Mouse (Mus musculus): ENCODE measurements around the gene Synpo2.

The Synpo2 gene

GRCm38 (mm10) chr3:123088284-123088683 is 147.7 kb downstream of the Synpo2 start:
- no peak for DNase-seq

GRCm38 (mm10) chr3:123085871-123086501 is 150.0 kb downstream of the Synpo2 start:
- no peak for DNase-seq

GRCm38 (mm10) chr3:123081665-123082064 is 154.3 kb downstream of the Synpo2 start:
- no peak for DNase-seq

GRCm38 (mm10) chr3:123080943-123081342 is 155.0 kb downstream of the Synpo2 start:
- DNase-seq: no peak

GRCm38 (mm10) chr3:123080017-123080725 is 155.8 kb downstream of the Synpo2 start:
- DNase-seq: no peak

GRCm38 (mm10) chr3:123075759-123076158 is 160.2 kb downstream of the Synpo2 start:
- DNase-seq: no peak

- no peak for DNase-seq
Observed at GRCm38 (mm10) chr3:123075034-123075433, 160.9 kb downstream of the Synpo2 start.

- no peak for DNase-seq
Observed at GRCm38 (mm10) chr3:123073351-123073750, 162.6 kb downstream of the Synpo2 start.

GRCm38 (mm10) chr3:123072472-123072871 is 163.5 kb downstream of the Synpo2 start:
- DNase-seq: no peak

- DNase-seq: no peak
Observed at GRCm38 (mm10) chr3:123070996-123071395, 165.0 kb downstream of the Synpo2 start.

GRCm38 (mm10) chr3:123066836-123067235 is 169.1 kb downstream of the Synpo2 start:
- no peak for DNase-seq

GRCm38 (mm10) chr3:123065466-123065865 is 170.5 kb downstream of the Synpo2 start:
- DNase-seq: no peak

GRCm38 (mm10) chr3:123064186-123064585 is 171.8 kb downstream of the Synpo2 start:
- no peak for DNase-seq

- DNase-seq: no peak
Observed at GRCm38 (mm10) chr3:123061931-123062330, 174.0 kb downstream of the Synpo2 start.

GRCm38 (mm10) chr3:123058832-123059231 is 177.1 kb downstream of the Synpo2 start:
- DNase-seq: no peak

GRCm38 (mm10) chr3:123054178-123054577 is 181.8 kb downstream of the Synpo2 start:
- no peak for DNase-seq

GRCm38 (mm10) chr3:123053192-123053938 is 182.6 kb downstream of the Synpo2 start:
- DNase-seq: no peak

- no peak for DNase-seq
Observed at GRCm38 (mm10) chr3:123042308-123042707, 193.6 kb downstream of the Synpo2 start.

- DNase-seq: no peak
Observed at GRCm38 (mm10) chr3:123034752-123035151, 201.2 kb downstream of the Synpo2 start, which contains the start of gene Myoz2. Gene Myoz2, minus strand, starts transcription at chr3:123035015.

- no peak for DNase-seq
Observed at GRCm38 (mm10) chr3:123033804-123034203, 202.1 kb downstream of the Synpo2 start.

Data from thymus, postnatal 36 days (tissue).